Mouse (Mus musculus) kidney, embryonic 15.5 days (tissue): ENCODE measurements around the gene Sult2b1. TPM values are rescaled to one million over a fixed set of nuclear protein-coding genes. Genes with fewer than 3 reads are reported as not detected.
A peak's percentile ranks its signal among the peaks of the same experiment; 100 is the strongest.

ENCODE experiments used
- ATAC-seq: fragments of 200-750 bp; cut with Nextera tagmentation; replicated peaks from 2 replicates; pipeline ENCODE4 v1.8.0; 2017; ENCODE audit warnings: moderate TSS enrichment; ENCODE audit not compliant: low FRiP score
- H3K27ac ChIP-seq: fragments of 300-500 bp; sonication (generic); 2 replicates; pipeline ENCODE4 v1.5.1; 2015; ENCODE audit warnings: mild to moderate bottlenecking, inconsistent platforms
- H3K27me3 ChIP-seq: fragments of 300-500 bp; sonication (generic); 2 replicates; pipeline ENCODE4 v1.6.1; 2015; ENCODE audit warnings: inconsistent platforms
- H3K36me3 ChIP-seq: fragments of 300-500 bp; sonication (generic); 2 replicates; pipeline ENCODE4 v1.6.1; 2015; ENCODE audit warnings: inconsistent platforms
- H3K4me1 ChIP-seq: fragments of 300-500 bp; sonication (generic); 2 replicates; pipeline ENCODE4 v1.6.1; 2015; ENCODE audit warnings: inconsistent platforms
- H3K4me2 ChIP-seq: fragments of 300-500 bp; sonication (generic); 2 replicates; pipeline ENCODE4 v1.6.1; 2015; ENCODE audit warnings: moderate library complexity, mild to moderate bottlenecking, inconsistent platforms
- H3K4me3 ChIP-seq: fragments of 300-500 bp; sonication (generic); replicated peaks from 2 replicates; pipeline ENCODE4 v1.5.1; 2015; ENCODE audit warnings: mild to moderate bottlenecking, inconsistent platforms
- H3K9ac ChIP-seq: fragments of 300-500 bp; sonication (generic); 2 replicates; pipeline ENCODE4 v1.6.1; 2015; ENCODE audit warnings: mild to moderate bottlenecking, inconsistent platforms
- H3K9me3 ChIP-seq: fragments of 300-500 bp; sonication (generic); replicated peaks from 2 replicates; pipeline ENCODE4 v1.6.1; 2016; ENCODE audit warnings: inconsistent platforms
- WGBS: fragments of 180-500 bp; shearing (Covaris S2); methylation state at CpG from one replicate; pipeline ENCODE4 v1.1.7; 2015; ENCODE audit warnings: mixed read lengths; 5-methylcytosine and 5-hydroxymethylcytosine counted together
- polyA plus RNA-seq: library from polyadenylated mRNA; unstranded; fragments of >200 nt; fragmentation: Nextera tagmentation; extraction: Ambion mirVana; gene quantifications from 2 replicates; pipeline ENCODE4 v1.2.1, GENCODE M21; 2015

Sult2b1 gene
- 2.8 and 3.2 TPM in 2 replicates for polyA plus RNA-seq

- peak within 1 kb of the TSS; percentile 68 for H3K9ac ChIP-seq
- peak within 1 kb of the TSS; percentile 72 for H3K4me3 ChIP-seq
- H3K27ac ChIP-seq, result peak within 1 kb of the TSS; percentile 68
- 26% methylated on average over 19 of the region's 20 CpGs for WGBS
- H3K4me2 ChIP-seq, result peak within 1 kb of the TSS; percentile 95
- peaks cover 46% of the 10 kb centered on the region for H3K4me1 ChIP-seq
- peaks cover 12% of the 10 kb centered on the region; the same call in 1 of the 2 replicates for H3K27me3 ChIP-seq
- peak; percentile 16 for ATAC-seq
- peaks cover 17% of the 10 kb centered on the region for H3K36me3 ChIP-seq
- no peaks in the 10 kb centered on the region for H3K9me3 ChIP-seq
Measured at GRCm38 (mm10) chr7:45784524-45785372, at the start of gene Sult2b1. Gene Sult2b1, minus strand, starts transcription at chr7:45784669.

- no peaks in the 10 kb centered on the region for H3K9me3 ChIP-seq
- H3K27me3 ChIP-seq, result peaks cover 53% of the 10 kb centered on the region
- peak overlapping the region; percentile 68 for H3K4me2 ChIP-seq
- peaks cover 7% of the 10 kb centered on the region for H3K36me3 ChIP-seq
- WGBS, result 4% methylated on average over 24 of the region's 31 CpGs
- peak overlapping the region; percentile 42 for H3K4me3 ChIP-seq
- no peak for ATAC-seq
- H3K27ac ChIP-seq, result no peak overlapping the region
- peak overlapping the region; percentile 31; the same call in 1 of the 2 replicates for H3K9ac ChIP-seq
- H3K4me1 ChIP-seq, result peaks cover 42% of the 10 kb centered on the region
Measured at GRCm38 (mm10) chr7:45833924-45834323, 49.5 kb upstream of the Sult2b1 start.

- Histone ChIP-seq H3K36me3 (peaks cover 14% of the 10 kb centered on the region), H3K4me3 (peak overlapping the region; percentile 42), H3K4me2 (peak overlapping the region; percentile 68), H3K27me3 (peaks cover 53% of the 10 kb centered on the region), H3K4me1 (peaks cover 42% of the 10 kb centered on the region), H3K9ac (peak overlapping the region; percentile 31; the same call in 1 of the 2 replicates), H3K27ac (no peak overlapping the region), H3K9me3 (no peaks in the 10 kb centered on the region)
- WGBS, result 2% methylated on average over 61 of the region's 86 CpGs
- no peak; the same call in 1 of the 2 replicates for ATAC-seq
Measured at GRCm38 (mm10) chr7:45833148-45833790, 48.8 kb upstream of the Sult2b1 start.

- Histone ChIP-seq H3K36me3 (peaks cover 22% of the 10 kb centered on the region), H3K27me3 (peaks cover 53% of the 10 kb centered on the region), H3K27ac (no peak overlapping the region), H3K9ac (no peak overlapping the region), H3K4me3 (peak overlapping the region; percentile 42), H3K9me3 (no peaks in the 10 kb centered on the region), H3K4me2 (peak overlapping the region; percentile 68), H3K4me1 (peaks cover 42% of the 10 kb centered on the region)
- 11% methylated on average over 30 of the region's 30 CpGs for WGBS
- no peak; the same call in 1 of the 2 replicates for ATAC-seq
Measured at GRCm38 (mm10) chr7:45832428-45832827, 48.0 kb upstream of the Sult2b1 start.

- Histone ChIP-seq H3K27me3 (peaks cover 48% of the 10 kb centered on the region), H3K36me3 (peaks cover 35% of the 10 kb centered on the region), H3K9me3 (no peaks in the 10 kb centered on the region), H3K27ac (peak overlapping the region; percentile 82; the same call in 1 of the 2 replicates), H3K4me2 (peak overlapping the region; percentile 83), H3K4me1 (peaks cover 42% of the 10 kb centered on the region), H3K4me3 (peak overlapping the region; percentile 95), H3K9ac (peak overlapping the region; percentile 78; the same call in 1 of the 2 replicates)
- peak; percentile 14; the same call in 1 of the 2 replicates for ATAC-seq
- WGBS, result 19% methylated on average over 5 of the region's 5 CpGs
Measured at GRCm38 (mm10) chr7:45831128-45831525, 46.7 kb upstream of the Sult2b1 start.

- peaks cover 45% of the 10 kb centered on the region for H3K27me3 ChIP-seq
- peaks cover 40% of the 10 kb centered on the region for H3K36me3 ChIP-seq
- ATAC-seq, result peak; percentile 87
- H3K9me3 ChIP-seq, result no peaks in the 10 kb centered on the region
- H3K9ac ChIP-seq, result peak within 1 kb of the TSS; percentile 78
- under 1% methylated on average over 35 of the region's 35 CpGs for WGBS
- H3K27ac ChIP-seq, result peak within 1 kb of the TSS; percentile 82
- peak within 1 kb of the TSS; percentile 95 for H3K4me3 ChIP-seq
- H3K4me2 ChIP-seq, result peak within 1 kb of the TSS; percentile 83
- H3K4me1 ChIP-seq, result peaks cover 42% of the 10 kb centered on the region
Measured at GRCm38 (mm10) chr7:45830427-45831127, 46.1 kb upstream of the Sult2b1 start, which contains the start of gene Grwd1. Gene Grwd1, minus strand, starts transcription at chr7:45830944.

GRCm38 (mm10) chr7:45826631-45827030, 42.2 kb upstream of the Sult2b1 start:
- Histone ChIP-seq H3K9me3 (no peaks in the 10 kb centered on the region), H3K9ac (no peak overlapping the region), H3K27ac (no peak overlapping the region), H3K4me2 (no peak overlapping the region), H3K36me3 (peaks cover 69% of the 10 kb centered on the region), H3K27me3 (peaks cover 6% of the 10 kb centered on the region), H3K4me1 (peaks cover 17% of the 10 kb centered on the region), H3K4me3 (no peak overlapping the region)
- no peak for ATAC-seq
- WGBS, result 92% methylated on average over 7 of the region's 7 CpGs

GRCm38 (mm10) chr7:45824598-45824997, 40.1 kb upstream of the Sult2b1 start, which contains the start of gene Kcnj14:
Gene Kcnj14, minus strand, starts transcription at chr7:45824782.
- no peak within 1 kb of the TSS for H3K9ac ChIP-seq
- H3K4me3 ChIP-seq, result no peak within 1 kb of the TSS
- 0 out of 2 replicates have a peak, but pooled peaks have one; percentile 43 for ATAC-seq
- peaks cover 8% of the 10 kb centered on the region for H3K4me1 ChIP-seq
- H3K27me3 ChIP-seq, result peaks cover 2% of the 10 kb centered on the region; the same call in 1 of the 2 replicates
- H3K27ac ChIP-seq, result no peak within 1 kb of the TSS
- no peak within 1 kb of the TSS for H3K4me2 ChIP-seq
- peaks cover 68% of the 10 kb centered on the region for H3K36me3 ChIP-seq
- 73% methylated on average over 7 of the region's 7 CpGs for WGBS
- no peaks in the 10 kb centered on the region for H3K9me3 ChIP-seq

- Histone ChIP-seq H3K27me3 (peaks cover 2% of the 10 kb centered on the region; the same call in 1 of the 2 replicates), H3K27ac (no peak overlapping the region), H3K9ac (no peak overlapping the region), H3K36me3 (peaks cover 31% of the 10 kb centered on the region), H3K4me1 (peaks cover 5% of the 10 kb centered on the region; the same call in 1 of the 2 replicates), H3K4me3 (no peak overlapping the region), H3K9me3 (no peaks in the 10 kb centered on the region), H3K4me2 (no peak overlapping the region)
- no peak for ATAC-seq
Measured at GRCm38 (mm10) chr7:45820913-45821312, 36.4 kb upstream of the Sult2b1 start.

- Histone ChIP-seq H3K9ac (no peak overlapping the region), H3K4me2 (peak overlapping the region; percentile 55), H3K36me3 (peaks cover 21% of the 10 kb centered on the region), H3K9me3 (no peaks in the 10 kb centered on the region), H3K4me3 (peak overlapping the region; percentile 29), H3K27me3 (peaks cover 2% of the 10 kb centered on the region; the same call in 1 of the 2 replicates), H3K4me1 (peaks cover 12% of the 10 kb centered on the region), H3K27ac (no peak overlapping the region)
- 9% methylated on average over 25 of the region's 25 CpGs for WGBS
- ATAC-seq, result no peak; the same call in 1 of the 2 replicates
Measured at GRCm38 (mm10) chr7:45819843-45820242, 35.4 kb upstream of the Sult2b1 start.

- Histone ChIP-seq H3K4me1 (peaks cover 31% of the 10 kb centered on the region), H3K27ac (no peak overlapping the region), H3K9me3 (no peaks in the 10 kb centered on the region), H3K4me2 (no peak overlapping the region), H3K27me3 (peaks cover 2% of the 10 kb centered on the region; the same call in 1 of the 2 replicates), H3K9ac (no peak overlapping the region), H3K36me3 (peaks cover 22% of the 10 kb centered on the region), H3K4me3 (no peak overlapping the region)
- 52% methylated on average over 2 of the region's 2 CpGs for WGBS
- ATAC-seq, result no peak
Measured at GRCm38 (mm10) chr7:45815984-45816351, 31.5 kb upstream of the Sult2b1 start.
